Mouse (Mus musculus) midbrain, embryonic 12.5 days (tissue): ENCODE data around the gene Psmd11. TPM values are rescaled to one million over a fixed set of nuclear protein-coding genes. Genes with fewer than 3 reads are reported as not detected.

Source experiments
- ATAC-seq: fragments of 200-750 bp; cut with Nextera tagmentation; 2 replicates; pipeline ENCODE4 v1.8.0; 2017; ENCODE audit warnings: low read depth, moderate TSS enrichment, moderate library complexity; ENCODE audit not compliant: low FRiP score
- H3K27ac ChIP-seq: fragments of 300-500 bp; sonication (generic); replicated peaks from 2 replicates; pipeline ENCODE4 v1.5.1; 2016; ENCODE audit warnings: mild to moderate bottlenecking
- H3K27me3 ChIP-seq: fragments of 300-500 bp; sonication (generic); 2 replicates; pipeline ENCODE4 v1.6.1; 2016; ENCODE audit warnings: mild to moderate bottlenecking
- H3K36me3 ChIP-seq: fragments of 300-500 bp; sonication (generic); 2 replicates; pipeline ENCODE4 v1.6.1; 2016
- H3K4me1 ChIP-seq: fragments of 300-500 bp; sonication (generic); 2 replicates; pipeline ENCODE4 v1.6.1; 2016
- H3K4me2 ChIP-seq: fragments of 300-500 bp; sonication (generic); replicated peaks from 2 replicates; pipeline ENCODE4 v1.6.1; 2016; ENCODE audit warnings: mild to moderate bottlenecking, moderate library complexity
- H3K4me3 ChIP-seq: fragments of 300-500 bp; sonication (generic); 2 replicates; pipeline ENCODE4 v1.5.1; 2016; ENCODE audit warnings: mild to moderate bottlenecking
- H3K9ac ChIP-seq: fragments of 300-500 bp; sonication (generic); replicated peaks from 2 replicates; pipeline ENCODE4 v1.6.1; 2016; ENCODE audit warnings: mild to moderate bottlenecking, moderate library complexity
- H3K9me3 ChIP-seq: fragments of 300-500 bp; sonication (generic); 2 replicates; pipeline ENCODE4 v1.6.1; 2016; ENCODE audit warnings: mild to moderate bottlenecking
- WGBS: fragments of 180-500 bp; shearing (Covaris S2); methylation state at CpG from one replicate; pipeline ENCODE4 v1.1.7; 2016; 5-methylcytosine and 5-hydroxymethylcytosine counted together
- polyA plus RNA-seq: library from polyadenylated mRNA; unstranded; fragments of >200 nt; fragmentation: Nextera tagmentation; extraction: Ambion mirVana; gene quantifications from 2 replicates; pipeline ENCODE4 v1.2.1, GENCODE M21; 2016

Gene Psmd11
- polyA plus RNA-seq, 1 experiment from 2014 or later: 347 TPM

DNA sequence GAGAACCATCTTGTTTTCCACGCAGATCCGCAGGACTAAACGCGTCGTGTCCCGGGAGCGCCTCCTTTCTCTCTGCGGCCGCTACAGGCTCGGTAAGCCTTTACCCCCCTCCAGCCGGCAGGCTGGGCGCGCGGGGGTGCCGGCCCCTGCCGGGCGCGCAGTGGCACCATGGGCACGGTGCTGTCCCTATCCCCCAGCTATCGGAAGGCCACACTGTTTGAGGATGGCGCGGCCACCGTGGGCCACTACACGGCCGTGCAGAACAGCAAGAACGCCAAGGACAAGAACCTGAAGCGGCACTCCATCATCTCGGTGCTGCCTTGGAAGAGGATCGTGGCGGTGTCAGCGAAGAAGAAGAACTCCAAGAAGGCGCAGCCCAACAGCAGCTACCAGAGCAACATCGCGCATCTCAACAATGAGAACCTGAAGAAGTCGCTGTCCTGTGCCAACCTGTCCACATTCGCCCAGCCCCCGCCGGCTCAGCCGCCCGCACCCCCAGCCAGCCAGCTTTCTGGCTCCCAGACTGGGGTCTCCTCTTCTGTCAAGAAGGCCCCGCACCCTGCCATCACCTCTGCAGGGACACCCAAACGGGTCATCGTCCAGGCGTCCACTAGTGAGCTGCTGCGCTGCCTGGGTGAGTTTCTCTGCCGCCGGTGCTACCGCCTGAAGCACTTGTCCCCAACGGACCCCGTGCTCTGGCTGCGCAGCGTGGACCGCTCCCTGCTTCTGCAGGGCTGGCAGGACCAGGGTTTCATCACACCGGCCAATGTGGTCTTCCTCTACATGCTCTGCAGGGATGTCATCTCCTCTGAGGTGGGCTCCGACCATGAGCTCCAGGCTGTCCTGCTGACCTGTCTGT lies 49.2 kb downstream of the Psmd11 start:
- peak overlapping the region; percentile 96 for H3K9ac ChIP-seq
- peaks cover 49% of the 10 kb centered on the region for H3K27me3 ChIP-seq
- ATAC-seq: peak; percentile 38
- WGBS: 11% methylated on average over 55 of the region's 55 CpGs
- peak overlapping the region; percentile 82 for H3K4me2 ChIP-seq
- peaks cover 44% of the 10 kb centered on the region for H3K4me1 ChIP-seq
- no peaks in the 10 kb centered on the region for H3K9me3 ChIP-seq
- H3K36me3 ChIP-seq: peaks cover 24% of the 10 kb centered on the region
- peak overlapping the region; percentile 96 for H3K27ac ChIP-seq
- H3K4me3 ChIP-seq: peak overlapping the region; percentile 89

DNA sequence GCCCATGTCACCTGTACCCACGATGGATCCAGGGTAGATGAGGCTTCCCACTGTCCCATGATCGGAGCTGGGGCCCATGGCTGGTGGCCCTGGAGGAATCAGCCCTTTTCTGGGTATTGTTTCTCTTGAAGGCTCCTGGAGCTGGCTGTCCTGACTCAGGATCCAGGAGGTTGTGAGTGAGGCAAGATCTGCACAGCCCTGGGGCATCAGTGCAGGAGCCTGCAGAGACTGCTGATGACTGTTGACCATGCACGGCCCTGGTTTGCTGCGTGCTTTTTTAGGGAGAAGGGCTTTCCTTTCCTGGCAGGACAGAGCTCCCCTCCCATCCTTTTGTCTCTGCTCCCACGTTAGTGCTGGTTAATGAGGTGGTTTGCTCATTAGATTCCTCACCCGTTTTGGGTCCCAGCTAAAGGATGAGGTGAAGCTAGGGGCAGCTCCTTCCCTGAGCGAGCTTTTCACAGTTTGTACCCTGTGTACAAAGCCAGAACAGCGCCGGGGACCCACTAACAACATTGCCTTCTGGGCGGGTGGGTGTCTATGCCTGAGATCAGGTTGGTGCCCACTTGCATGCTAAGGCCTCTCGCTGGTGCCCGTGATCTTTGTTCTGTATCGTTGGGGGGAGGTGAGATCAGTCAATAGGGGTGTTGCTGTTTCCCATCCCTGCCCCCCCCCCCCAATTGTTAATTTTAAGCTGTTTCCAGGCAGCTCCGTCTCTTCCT lies 50.4 kb downstream of the Psmd11 start:
- 51% methylated on average over 14 of the region's 14 CpGs for WGBS
- peak overlapping the region; percentile 96 for H3K27ac ChIP-seq
- peaks cover 57% of the 10 kb centered on the region for H3K4me1 ChIP-seq

DNA sequence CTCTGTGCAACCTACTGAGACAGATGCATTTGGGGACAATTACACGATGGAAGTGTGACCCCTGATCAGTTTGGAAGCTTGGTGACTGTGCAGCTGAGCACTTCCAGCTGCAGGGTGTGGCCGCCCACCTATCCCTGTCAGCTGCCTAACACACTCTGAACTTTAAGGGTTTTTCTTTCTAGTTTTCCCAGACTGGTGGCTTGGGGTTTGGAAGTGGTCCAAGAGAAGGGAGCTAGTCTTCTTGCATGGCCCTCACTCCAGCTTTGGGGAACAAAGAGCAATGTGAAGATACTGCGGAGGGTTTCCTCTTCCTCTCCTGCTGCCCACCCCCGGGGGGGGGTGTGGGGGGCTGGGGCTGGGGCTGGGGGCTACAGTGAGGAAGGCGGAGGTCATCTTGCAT lies 51.0 kb downstream of the Psmd11 start:
- H3K9me3 ChIP-seq: no peaks in the 10 kb centered on the region
- H3K27ac ChIP-seq: peak overlapping the region; percentile 96
- 51% methylated on average over 5 of the region's 5 CpGs for WGBS
- peaks cover 56% of the 10 kb centered on the region for H3K27me3 ChIP-seq
- ATAC-seq: no peak
- H3K4me3 ChIP-seq: peak overlapping the region; percentile 89
- H3K4me2 ChIP-seq: peak overlapping the region; percentile 82
- H3K36me3 ChIP-seq: peaks cover 12% of the 10 kb centered on the region; the same call in 1 of the 2 replicates
- H3K9ac ChIP-seq: peak overlapping the region; percentile 96
- peaks cover 62% of the 10 kb centered on the region for H3K4me1 ChIP-seq

More for the DNA sequence above, 50.4 kb downstream of the Psmd11 start:
- Histone ChIP-seq H3K9ac (peak overlapping the region; percentile 96), H3K4me3 (peak overlapping the region; percentile 89), H3K9me3 (no peaks in the 10 kb centered on the region), H3K36me3 (peaks cover 13% of the 10 kb centered on the region; the same call in 1 of the 2 replicates), H3K27me3 (peaks cover 57% of the 10 kb centered on the region), H3K4me2 (peak overlapping the region; percentile 82)
- ATAC-seq: no peak

DNA sequence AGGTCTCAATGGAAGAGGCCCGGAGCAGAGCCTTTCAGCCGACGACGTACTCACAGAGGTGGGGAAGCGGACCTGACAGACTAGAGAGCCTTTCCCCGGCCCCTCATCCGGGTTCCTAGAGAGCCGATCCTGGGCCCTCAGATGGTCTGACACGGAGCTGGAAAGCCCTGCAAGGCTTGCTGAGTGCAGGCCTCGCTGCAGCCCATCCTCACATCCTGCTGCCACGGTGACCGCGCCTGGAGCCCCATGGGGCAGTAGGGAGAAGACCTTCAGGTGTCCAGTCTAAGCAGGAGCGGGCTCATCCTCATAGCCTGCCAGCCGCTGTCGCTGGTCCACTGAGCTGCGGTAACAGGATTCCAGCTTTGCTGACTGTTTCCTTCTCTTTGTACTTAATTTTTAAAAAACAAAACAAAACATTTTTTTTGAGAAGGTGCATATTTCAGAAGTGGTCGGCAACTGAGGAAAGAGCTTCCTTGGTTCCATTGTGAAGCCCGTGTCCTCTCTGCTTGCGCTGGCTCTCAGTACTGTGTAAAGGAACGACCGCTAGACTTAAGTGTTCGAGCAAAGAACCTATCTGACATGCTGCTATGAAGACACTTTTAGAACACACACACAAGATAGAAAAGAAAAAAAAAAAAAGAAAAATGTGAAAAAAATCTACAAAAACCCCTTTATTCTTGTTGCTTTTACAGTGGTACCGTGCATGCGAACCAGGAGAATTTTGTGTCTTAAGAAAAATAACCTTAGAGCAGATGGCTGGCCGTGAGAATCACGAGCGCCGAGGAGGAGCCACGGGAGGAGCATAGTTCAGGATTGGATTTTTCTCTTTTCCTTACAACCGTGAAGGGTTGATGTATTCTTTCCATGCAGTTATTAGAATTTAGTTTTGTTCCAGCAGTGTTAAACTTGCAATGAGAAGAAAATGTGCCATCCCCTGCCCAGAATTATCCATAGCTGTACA lies 51.8 kb downstream of the Psmd11 start:
- Histone ChIP-seq H3K4me2 (peak overlapping the region; percentile 82), H3K27ac (0 out of 2 replicates have a peak overlapping the region, but pooled peaks have one; percentile 50), H3K4me1 (peaks cover 69% of the 10 kb centered on the region), H3K27me3 (peaks cover 50% of the 10 kb centered on the region), H3K9ac (peak overlapping the region; percentile 96), H3K4me3 (peak overlapping the region; percentile 89), H3K9me3 (no peaks in the 10 kb centered on the region), H3K36me3 (peaks cover 12% of the 10 kb centered on the region; the same call in 1 of the 2 replicates)
- 70% methylated on average over 31 of the region's 31 CpGs for WGBS
- no peak for ATAC-seq

DNA sequence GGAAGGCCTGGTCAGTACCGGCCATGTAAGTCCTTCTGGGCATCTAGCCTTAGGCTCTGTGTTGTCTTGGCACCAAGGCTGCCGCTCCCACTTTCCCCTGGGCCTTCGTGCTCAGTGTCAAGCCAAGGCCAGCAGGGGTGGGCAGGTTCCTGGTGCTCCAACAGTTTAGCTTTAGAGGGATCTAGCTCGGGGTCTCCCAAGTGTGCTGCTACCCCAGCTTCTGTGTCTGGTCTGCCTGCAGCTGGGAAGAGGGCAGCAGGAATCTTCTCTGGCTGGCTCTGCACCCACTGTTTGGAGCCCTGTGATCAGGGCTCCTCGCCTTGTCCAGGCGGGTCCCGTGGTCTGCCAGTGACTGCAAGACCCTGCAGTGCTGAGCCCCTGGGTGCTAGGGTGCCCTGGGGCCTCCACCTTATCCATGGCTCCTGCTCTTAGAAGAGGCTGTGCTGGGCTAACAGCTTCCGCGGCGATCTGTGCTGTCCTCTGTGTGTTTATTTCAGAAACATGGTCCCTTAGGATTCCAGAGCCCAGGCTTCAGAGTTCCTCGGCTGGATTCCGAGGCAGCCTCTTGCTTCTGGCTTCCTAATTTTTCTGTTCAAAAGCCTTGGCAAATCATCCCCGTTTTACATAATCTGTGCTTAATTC lies 53.1 kb downstream of the Psmd11 start:
- Histone ChIP-seq H3K27ac (peak overlapping the region; percentile 16; the same call in 1 of the 2 replicates), H3K4me1 (peaks cover 63% of the 10 kb centered on the region), H3K9ac (peak overlapping the region; percentile 48; the same call in 1 of the 2 replicates), H3K4me3 (peak overlapping the region; percentile 32), H3K36me3 (peaks cover 12% of the 10 kb centered on the region; the same call in 1 of the 2 replicates), H3K4me2 (peak overlapping the region; percentile 82), H3K9me3 (no peaks in the 10 kb centered on the region), H3K27me3 (peaks cover 52% of the 10 kb centered on the region)
- ATAC-seq: no peak
- 69% methylated on average over 13 of the region's 13 CpGs for WGBS

DNA sequence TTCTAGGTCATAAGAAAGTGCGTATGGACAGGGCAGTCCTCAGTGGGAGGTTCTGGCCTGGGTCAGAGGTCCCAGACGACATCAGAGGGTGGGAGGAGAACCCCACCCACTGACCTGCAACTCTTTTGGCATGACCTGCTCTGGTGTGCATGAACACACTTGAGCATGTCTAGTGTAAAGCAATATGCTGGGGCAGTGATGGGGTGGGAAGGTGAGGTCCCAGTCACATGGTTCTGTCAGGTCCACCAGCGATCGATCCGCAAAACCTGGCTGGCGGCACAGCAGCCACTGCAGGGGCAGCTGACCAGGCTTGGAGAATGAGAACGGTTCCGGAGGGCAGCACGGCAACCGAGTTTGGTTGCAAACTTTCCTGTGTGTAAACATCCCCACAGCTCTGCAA lies 53.9 kb downstream of the Psmd11 start:
- no peak for ATAC-seq
- Histone ChIP-seq H3K36me3 (peaks cover 12% of the 10 kb centered on the region; the same call in 1 of the 2 replicates), H3K27ac (no peak overlapping the region), H3K4me3 (no peak overlapping the region), H3K27me3 (peaks cover 55% of the 10 kb centered on the region), H3K9me3 (no peaks in the 10 kb centered on the region), H3K4me1 (peaks cover 63% of the 10 kb centered on the region), H3K4me2 (no peak overlapping the region), H3K9ac (no peak overlapping the region)
- WGBS: 78% methylated on average over 10 of the region's 10 CpGs

DNA sequence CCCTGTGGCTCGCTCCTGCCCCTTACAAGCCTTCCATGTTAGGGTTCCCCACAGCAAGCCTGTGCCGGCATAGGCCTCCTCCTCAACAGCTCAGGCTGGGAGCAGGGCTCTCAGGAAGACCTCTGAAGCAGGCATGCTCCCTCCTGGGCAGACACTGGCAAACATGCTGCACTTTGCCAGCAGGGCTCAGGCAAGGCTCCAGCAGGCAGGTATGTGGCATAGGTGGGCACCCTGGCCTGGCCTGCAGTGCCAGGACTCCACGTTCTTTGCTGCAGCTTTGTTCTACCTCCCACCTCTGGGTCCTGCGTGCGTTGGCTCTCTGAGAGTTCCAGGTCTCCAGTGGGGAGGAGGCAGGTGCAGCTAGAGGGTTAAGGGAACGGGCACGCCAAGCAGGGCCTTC lies 54.5 kb downstream of the Psmd11 start:
- no peak overlapping the region for H3K9ac ChIP-seq
- 82% methylated on average over 7 of the region's 7 CpGs for WGBS
- peaks cover 62% of the 10 kb centered on the region for H3K4me1 ChIP-seq
- 0 out of 2 replicates have a peak overlapping the region, but pooled peaks have one; percentile 2 for H3K4me2 ChIP-seq
- no peak for ATAC-seq
- no peak overlapping the region for H3K4me3 ChIP-seq
- H3K36me3 ChIP-seq: peaks cover 12% of the 10 kb centered on the region; the same call in 1 of the 2 replicates
- H3K27ac ChIP-seq: peak overlapping the region; percentile 73; the same call in 1 of the 2 replicates
- H3K27me3 ChIP-seq: peaks cover 57% of the 10 kb centered on the region
- no peaks in the 10 kb centered on the region for H3K9me3 ChIP-seq

DNA sequence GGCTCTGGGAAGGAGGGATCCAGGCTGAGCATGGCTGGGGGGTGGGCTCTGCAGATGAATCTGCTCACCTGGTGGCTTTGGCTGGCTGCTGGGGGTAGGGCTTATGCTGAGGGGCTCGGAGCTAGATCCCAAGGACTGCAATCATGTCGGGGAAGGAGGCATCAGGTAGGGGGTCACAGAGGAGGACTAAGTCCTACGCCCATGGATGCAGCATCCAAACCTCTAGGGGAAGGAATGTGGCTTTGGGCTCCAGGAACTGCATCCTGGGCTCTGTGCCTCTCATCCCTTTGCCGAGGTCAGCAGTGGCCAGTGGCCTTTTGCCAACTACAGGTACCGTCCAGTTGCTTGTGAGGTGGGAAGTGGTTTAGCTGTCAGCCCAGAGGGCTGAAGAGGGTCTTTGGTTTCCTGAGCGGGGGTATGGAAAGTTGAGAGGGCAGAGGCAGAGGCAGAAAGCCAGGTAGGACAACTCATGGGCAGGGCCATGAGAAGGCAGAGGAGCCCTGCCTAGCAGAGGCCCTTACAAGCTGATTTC lies 55.2 kb downstream of the Psmd11 start:
- H3K9ac ChIP-seq: peak overlapping the region; percentile 28
- no peaks in the 10 kb centered on the region for H3K9me3 ChIP-seq
- H3K27me3 ChIP-seq: peaks cover 50% of the 10 kb centered on the region
- H3K4me2 ChIP-seq: peak overlapping the region; percentile 33
- H3K36me3 ChIP-seq: peaks cover 11% of the 10 kb centered on the region; the same call in 1 of the 2 replicates
- H3K4me3 ChIP-seq: no peak overlapping the region
- no peak for ATAC-seq
- H3K27ac ChIP-seq: peak overlapping the region; percentile 73
- WGBS: 71% methylated on average over 6 of the region's 6 CpGs
- peaks cover 61% of the 10 kb centered on the region for H3K4me1 ChIP-seq

DNA sequence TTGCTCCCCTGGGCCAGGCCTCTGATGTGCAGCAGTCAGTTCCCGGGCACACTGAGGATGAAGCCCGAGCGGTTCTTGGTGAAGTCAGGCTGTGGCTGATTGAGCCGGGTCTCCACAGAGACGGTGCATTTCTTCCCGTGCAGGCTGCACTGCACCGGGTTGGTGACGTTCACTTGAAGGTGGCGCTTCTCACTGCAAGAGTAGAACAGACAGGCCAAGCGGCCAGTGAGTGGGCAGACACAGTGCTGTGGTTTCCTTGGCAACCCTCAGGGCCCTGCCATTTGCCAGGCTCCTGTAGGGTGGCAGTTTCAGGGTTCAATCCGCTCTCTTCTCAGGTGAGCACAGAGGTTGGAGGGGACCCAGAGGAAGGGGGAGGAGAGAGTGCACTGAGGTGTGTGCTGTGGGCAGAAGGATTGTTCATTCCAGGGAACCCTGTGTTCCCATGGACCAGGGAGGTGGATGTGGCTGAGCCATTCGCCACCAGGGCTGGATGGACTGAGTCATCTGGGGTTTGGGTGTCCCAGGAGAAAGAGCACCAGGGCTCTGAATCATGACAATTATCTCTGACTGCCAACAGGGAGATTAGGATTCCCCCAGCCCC lies 55.9 kb downstream of the Psmd11 start:
- H3K36me3 ChIP-seq: 0 out of 2 replicates have a peak, but pooled peaks cover 7% of the 10 kb centered on the region
- H3K9me3 ChIP-seq: no peaks in the 10 kb centered on the region
- WGBS: 19% methylated on average over 12 of the region's 12 CpGs
- peak; percentile 64 for ATAC-seq
- no peak overlapping the region for H3K4me3 ChIP-seq
- peaks cover 44% of the 10 kb centered on the region for H3K27me3 ChIP-seq
- H3K9ac ChIP-seq: peak overlapping the region; percentile 28
- peak overlapping the region; percentile 33 for H3K4me2 ChIP-seq
- H3K4me1 ChIP-seq: peaks cover 61% of the 10 kb centered on the region
- H3K27ac ChIP-seq: peak overlapping the region; percentile 73

DNA sequence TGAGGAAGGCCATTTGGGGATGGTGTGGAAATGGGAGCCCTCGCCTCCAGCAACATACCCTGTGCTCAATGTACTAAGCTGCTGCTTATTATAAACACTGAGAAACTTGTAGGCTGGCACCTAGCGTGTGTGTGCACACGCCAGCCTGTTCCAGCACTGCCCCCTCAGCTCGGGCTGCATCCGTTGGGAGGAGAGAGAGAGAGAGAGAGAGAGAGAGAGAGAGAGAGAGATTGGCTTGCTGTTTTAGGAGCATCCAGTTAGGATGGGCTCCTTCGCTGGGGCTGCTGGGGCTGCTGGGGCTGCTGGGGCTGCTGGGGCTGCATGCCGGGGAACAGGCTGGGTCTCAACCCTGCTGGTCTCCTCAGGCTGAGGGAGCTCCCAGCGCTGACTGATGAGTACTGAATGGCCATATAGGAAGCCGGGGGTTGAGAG lies 56.7 kb downstream of the Psmd11 start:
- no peak overlapping the region for H3K27ac ChIP-seq
- H3K4me2 ChIP-seq: no peak overlapping the region
- ATAC-seq: no peak
- no peaks in the 10 kb centered on the region for H3K9me3 ChIP-seq
- no peak overlapping the region for H3K4me3 ChIP-seq
- H3K4me1 ChIP-seq: peaks cover 59% of the 10 kb centered on the region
- H3K27me3 ChIP-seq: peaks cover 38% of the 10 kb centered on the region
- H3K36me3 ChIP-seq: no peaks in the 10 kb centered on the region
- no peak overlapping the region for H3K9ac ChIP-seq
- 81% methylated on average over 9 of the region's 9 CpGs for WGBS
